Mouse (Mus musculus) liver (tissue): Measurements from ENCODE around the gene Gm10375.
"Not testable (repeated sequence)": the region's sequence is repeated elsewhere in the genome, so short reads cannot be mapped to it uniquely, and the experiment has no call there.

Experiments
- DNase-seq: peaks from one replicate; pipeline ENCODE4 v3.0.0-alpha.2; 2020; ENCODE audit warnings: mixed read lengths

Gm10375 gene

DNA sequence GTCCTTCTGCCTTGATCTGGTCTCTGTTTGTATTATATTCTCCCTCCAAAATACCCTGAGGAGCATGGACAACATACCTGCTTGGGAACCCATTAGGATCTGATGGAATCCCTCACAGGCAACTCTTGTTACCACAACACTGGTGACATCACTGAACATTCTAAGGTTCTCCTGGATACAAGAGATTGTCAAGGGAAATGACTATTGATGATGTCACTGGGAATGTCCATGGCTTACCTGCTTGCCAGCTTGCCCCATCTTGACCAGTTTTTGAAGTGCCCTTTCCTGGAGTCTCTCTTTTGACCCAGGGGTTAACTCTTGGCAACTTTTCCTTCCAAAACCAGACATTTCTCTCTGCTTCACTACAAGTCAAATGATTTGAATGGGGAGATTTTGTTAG, at the start of gene Gm10375:
Gm10375 (minus strand) TSS at position 101 of the 400 bp plus-strand sequence.
- not testable (repeated sequence) for DNase-seq

GRCm38 (mm10) chr14:43579046-43579445, 28.8 kb downstream of the Gm10375 start, which contains the start of gene Gm17654:
Gm17654 (minus strand) TSS chr14:43579146.
- DNase-seq, result not testable (repeated sequence)

- DNase-seq, result not testable (repeated sequence)
Observed at GRCm38 (mm10) chr14:43577969-43578368, 29.8 kb downstream of the Gm10375 start.
